Mouse (Mus musculus): ENCODE measurements around the gene Car7. TPM values are rescaled to one million over a fixed set of nuclear protein-coding genes. Genes with fewer than 3 reads are reported as not detected.
"Not testable (repeated sequence)": the region's sequence is repeated elsewhere in the genome, so short reads cannot be mapped to it uniquely, and the experiment has no call there.

Gene Car7
- polyA plus RNA-seq, 1 experiment from 2014 or later = 1.2 TPM

DNA sequence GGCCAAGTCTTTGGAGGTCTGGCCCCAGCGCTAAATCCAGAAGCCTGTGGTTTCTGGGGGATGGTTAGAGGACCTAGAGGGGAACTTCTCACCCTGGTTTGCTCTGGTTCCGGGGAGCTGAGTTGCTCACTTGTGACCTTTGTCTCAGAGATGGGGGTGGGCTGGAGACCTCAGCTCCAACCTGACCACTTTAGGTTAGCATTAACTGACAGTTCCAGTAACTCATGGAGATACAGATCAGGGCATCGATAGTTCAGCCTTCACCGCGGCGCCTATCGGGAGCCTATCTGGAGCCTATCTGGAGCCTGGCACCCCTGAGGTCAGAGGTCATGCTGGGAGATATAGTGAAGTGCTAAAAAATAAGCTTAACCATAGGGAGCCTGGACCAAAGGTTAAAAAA lies 22.7 kb downstream of the Car7 start:
- no peaks in the 10 kb centered on the region for H3K4me1 ChIP-seq (ENCODE audit: control insufficient read depth, insufficient read depth, low read length)
- H3K9ac ChIP-seq (ENCODE audit: low read depth, low read length) = no peak overlapping the region
- H3K27me3 ChIP-seq (replicated peaks; ENCODE audit: control insufficient read depth, insufficient read depth, low read length) = no peaks in the 10 kb centered on the region
- WGBS = 51% methylated on average over 7 of the region's 7 CpGs
- H3K4me2 ChIP-seq (ENCODE audit: low read depth, low read length) = no peak overlapping the region
- H3K9me3 ChIP-seq (ENCODE audit: control insufficient read depth, low read length) = no peaks in the 10 kb centered on the region
- no peak for ATAC-seq
- no peak overlapping the region for H3K4me3 ChIP-seq (ENCODE audit: low read length)
- no peaks in the 10 kb centered on the region for H3K36me3 ChIP-seq (ENCODE audit: control insufficient read depth, insufficient read depth, low read length)
- no peak overlapping the region for H3K27ac ChIP-seq (ENCODE audit: low read length)

DNA sequence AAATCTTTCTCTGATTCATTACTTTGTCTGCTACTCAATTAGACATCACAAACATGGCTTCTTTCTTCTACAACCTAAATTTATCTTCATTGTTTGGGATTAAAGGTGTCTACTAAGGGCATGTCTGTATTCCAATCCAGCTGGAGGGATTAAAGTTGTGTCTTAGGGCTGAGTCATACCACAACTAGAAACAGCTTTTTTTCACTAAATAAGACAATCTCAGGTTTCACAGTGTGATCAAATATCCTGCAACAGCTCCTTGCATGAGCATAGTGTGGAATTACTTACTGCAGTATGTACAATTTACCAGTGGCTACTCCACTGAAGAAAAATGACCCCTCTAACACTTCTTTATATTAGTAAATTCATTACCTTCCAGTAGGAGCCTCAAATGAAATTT lies 26.2 kb downstream of the Car7 start:
- Histone ChIP-seq H3K4me1 (ENCODE audit: control insufficient read depth, insufficient read depth, low read length) (no peaks in the 10 kb centered on the region), H3K4me2 (ENCODE audit: low read depth, low read length) (no peak overlapping the region), H3K27ac (ENCODE audit: low read length) (no peak overlapping the region), H3K9ac (ENCODE audit: low read depth, low read length) (no peak overlapping the region), H3K4me3 (ENCODE audit: low read length) (no peak overlapping the region), H3K36me3 (ENCODE audit: control insufficient read depth, insufficient read depth, low read length) (no peaks in the 10 kb centered on the region), H3K27me3 (replicated peaks; ENCODE audit: control insufficient read depth, insufficient read depth, low read length) (no peaks in the 10 kb centered on the region), H3K9me3 (ENCODE audit: control insufficient read depth, low read length) (no peaks in the 10 kb centered on the region)
- ATAC-seq = no peak

DNA sequence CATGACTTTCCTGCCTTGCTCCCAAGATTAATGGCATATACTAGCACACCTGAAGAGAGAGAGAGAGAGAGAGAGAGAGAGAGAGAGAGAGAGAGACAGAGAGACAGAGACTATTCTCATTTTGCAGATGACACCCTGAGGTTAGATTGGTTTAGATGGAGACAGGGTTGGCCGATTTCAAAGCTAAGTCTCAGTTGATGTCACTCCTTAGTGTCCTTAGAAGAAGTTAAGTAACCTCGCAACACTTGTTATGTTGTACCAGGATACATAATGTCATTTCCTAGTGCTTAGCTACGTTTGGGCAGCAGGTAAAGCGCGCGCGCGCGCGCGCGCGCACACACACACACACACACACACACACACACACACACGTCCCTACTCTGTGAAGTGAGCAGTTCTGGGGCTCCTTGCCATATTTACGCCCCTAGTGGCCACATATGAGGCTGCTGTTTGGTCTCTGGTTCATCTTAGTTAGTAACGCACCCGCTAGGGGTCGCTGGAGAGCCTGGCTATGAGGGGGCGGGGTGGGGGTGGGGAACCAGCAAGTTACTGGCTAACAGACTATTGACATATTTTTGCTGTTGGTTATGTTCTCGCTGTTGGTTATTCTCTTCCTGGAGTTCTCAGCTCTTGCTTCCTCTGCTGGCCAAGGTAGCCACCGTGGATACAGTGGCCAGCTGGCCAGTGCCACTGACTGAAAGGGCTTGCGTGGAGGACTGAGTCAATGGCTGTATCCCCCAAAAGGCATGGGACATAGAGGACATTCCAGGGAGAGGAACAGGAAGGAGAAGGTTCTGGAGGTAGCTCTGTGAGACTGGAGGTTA lies 30.4 kb downstream of the Car7 start:
- Histone ChIP-seq H3K27ac (ENCODE audit: low read length) (no peak overlapping the region), H3K4me2 (ENCODE audit: low read depth, low read length) (no peak overlapping the region), H3K9me3 (ENCODE audit: control insufficient read depth, low read length) (no peaks in the 10 kb centered on the region), H3K4me1 (ENCODE audit: control insufficient read depth, insufficient read depth, low read length) (no peaks in the 10 kb centered on the region), H3K27me3 (replicated peaks; ENCODE audit: control insufficient read depth, insufficient read depth, low read length) (no peaks in the 10 kb centered on the region), H3K4me3 (ENCODE audit: low read length) (no peak overlapping the region), H3K9ac (ENCODE audit: low read depth, low read length) (no peak overlapping the region; the same call in 1 of the 2 replicates), H3K36me3 (ENCODE audit: control insufficient read depth, insufficient read depth, low read length) (no peaks in the 10 kb centered on the region)
- WGBS = 16% methylated on average over 22 of the region's 22 CpGs
- peak; percentile 93 for ATAC-seq

DNA sequence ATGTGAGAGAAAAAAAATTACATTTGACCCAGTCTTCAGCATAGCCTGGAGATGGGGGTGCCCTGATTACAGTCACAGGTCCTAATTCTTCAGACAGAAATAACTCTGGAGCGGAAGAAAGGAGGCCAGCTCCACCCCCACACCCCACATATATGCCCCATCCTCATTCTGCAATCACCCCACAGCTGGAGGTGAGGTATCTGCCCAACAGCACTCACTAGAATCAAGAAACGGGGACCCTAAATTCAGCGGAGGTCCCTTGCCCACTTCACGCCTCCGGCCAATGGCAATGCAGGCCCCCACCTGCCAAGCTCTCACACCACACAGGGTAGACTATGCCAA lies 30.9 kb downstream of the Car7 start:
- Histone ChIP-seq H3K36me3 (ENCODE audit: control insufficient read depth, insufficient read depth, low read length) (no peaks in the 10 kb centered on the region), H3K27ac (ENCODE audit: low read length) (no peak overlapping the region), H3K4me3 (ENCODE audit: low read length) (no peak overlapping the region), H3K9me3 (ENCODE audit: control insufficient read depth, low read length) (no peaks in the 10 kb centered on the region), H3K9ac (ENCODE audit: low read depth, low read length) (no peak overlapping the region), H3K4me2 (ENCODE audit: low read depth, low read length) (no peak overlapping the region), H3K27me3 (replicated peaks; ENCODE audit: control insufficient read depth, insufficient read depth, low read length) (no peaks in the 10 kb centered on the region), H3K4me1 (ENCODE audit: control insufficient read depth, insufficient read depth, low read length) (no peaks in the 10 kb centered on the region)
- ATAC-seq = peak; percentile 13
- WGBS = 96% methylated on average over 5 of the region's 5 CpGs

DNA sequence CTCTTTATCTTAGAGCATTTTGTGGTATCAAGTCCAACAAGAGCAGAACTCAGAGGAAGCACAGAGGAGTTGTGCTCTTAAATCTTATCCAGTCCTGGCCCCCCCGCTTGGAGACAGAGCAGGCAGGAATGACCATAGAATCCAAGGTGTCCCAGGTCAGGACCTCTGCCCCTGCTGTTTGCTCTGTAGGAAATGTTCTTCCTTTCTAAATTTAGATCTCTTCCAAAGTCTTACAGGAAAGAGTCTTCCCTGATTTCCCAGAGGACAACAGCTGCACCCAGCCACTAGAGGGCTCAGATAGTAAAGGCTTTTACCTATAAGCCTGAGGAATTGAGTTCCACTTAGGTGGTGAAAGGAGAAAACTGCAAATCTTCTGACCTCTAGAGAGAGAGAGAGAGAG lies 35.1 kb downstream of the Car7 start:
- WGBS = 56% methylated on average over 1 of the region's 1 CpGs
- H3K4me1 ChIP-seq (ENCODE audit: control insufficient read depth, insufficient read depth, low read length) = no peaks in the 10 kb centered on the region
- no peaks in the 10 kb centered on the region for H3K36me3 ChIP-seq (ENCODE audit: control insufficient read depth, insufficient read depth, low read length)
- no peak overlapping the region for H3K4me2 ChIP-seq (ENCODE audit: low read depth, low read length)
- H3K27ac ChIP-seq (ENCODE audit: low read length) = no peak overlapping the region
- 0 out of 2 replicates have a peak, but pooled peaks cover 2% of the 10 kb centered on the region for H3K27me3 ChIP-seq (replicated peaks; ENCODE audit: control insufficient read depth, insufficient read depth, low read length)
- ATAC-seq = no peak
- H3K4me3 ChIP-seq (ENCODE audit: low read length) = no peak overlapping the region
- H3K9ac ChIP-seq (ENCODE audit: low read depth, low read length) = no peak overlapping the region
- no peaks in the 10 kb centered on the region for H3K9me3 ChIP-seq (ENCODE audit: control insufficient read depth, low read length)

DNA sequence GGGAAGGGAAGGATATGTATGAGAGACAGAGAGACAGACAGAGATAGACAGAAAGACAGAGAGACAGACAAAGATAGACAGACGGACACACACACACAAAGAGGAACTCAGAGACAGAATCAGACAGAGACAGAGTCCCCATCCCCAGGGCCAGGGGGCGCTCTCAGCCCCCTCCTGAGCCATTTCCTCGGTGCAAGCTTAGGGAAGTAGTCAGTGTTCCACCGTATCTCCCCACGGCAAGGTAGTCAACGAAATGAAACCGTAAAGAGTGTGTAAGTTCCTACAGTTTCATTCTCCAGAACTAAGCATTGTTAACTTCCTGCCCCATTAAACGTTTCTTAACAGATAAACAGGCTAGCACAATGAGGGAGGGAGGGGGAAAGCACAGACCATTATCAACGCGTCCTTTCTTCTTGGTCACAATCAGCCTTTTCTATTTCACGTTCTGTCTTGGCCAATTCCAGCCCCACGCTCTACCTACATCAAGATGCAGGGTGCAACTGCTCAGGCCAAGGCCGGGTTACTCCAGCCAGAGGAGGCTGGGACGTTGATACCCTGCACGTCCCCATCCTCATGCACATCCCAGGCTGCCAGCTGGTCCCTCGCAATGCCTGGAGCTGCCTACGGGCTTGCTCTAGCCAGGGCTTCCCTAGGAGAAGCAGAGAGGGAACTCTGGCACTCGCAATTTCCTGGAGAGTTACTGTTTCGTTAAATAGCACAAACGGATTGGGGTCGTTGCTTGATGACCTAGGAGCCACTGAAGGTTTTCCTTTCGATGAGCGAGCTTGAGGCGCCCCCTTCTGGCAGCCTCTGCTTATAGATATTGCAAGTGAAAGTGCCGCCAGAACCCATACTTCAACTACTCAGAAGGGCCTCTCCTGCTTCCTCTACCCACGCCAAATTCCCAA lies 36.2 kb downstream of the Car7 start:
- Histone ChIP-seq H3K36me3 (ENCODE audit: control insufficient read depth, insufficient read depth, low read length) (no peaks in the 10 kb centered on the region), H3K9me3 (ENCODE audit: control insufficient read depth, low read length) (no peaks in the 10 kb centered on the region), H3K27ac (ENCODE audit: low read length) (no peak overlapping the region), H3K4me2 (ENCODE audit: low read depth, low read length) (peak overlapping the region; percentile 82), H3K9ac (ENCODE audit: low read depth, low read length) (peak overlapping the region; percentile 42), H3K4me3 (ENCODE audit: low read length) (peak overlapping the region; percentile 49), H3K4me1 (ENCODE audit: control insufficient read depth, insufficient read depth, low read length) (no peaks in the 10 kb centered on the region), H3K27me3 (replicated peaks; ENCODE audit: control insufficient read depth, insufficient read depth, low read length) (0 out of 2 replicates have a peak, but pooled peaks cover 2% of the 10 kb centered on the region)
- 7% methylated on average over 26 of the region's 26 CpGs for WGBS
- peak; percentile 84 for ATAC-seq

DNA sequence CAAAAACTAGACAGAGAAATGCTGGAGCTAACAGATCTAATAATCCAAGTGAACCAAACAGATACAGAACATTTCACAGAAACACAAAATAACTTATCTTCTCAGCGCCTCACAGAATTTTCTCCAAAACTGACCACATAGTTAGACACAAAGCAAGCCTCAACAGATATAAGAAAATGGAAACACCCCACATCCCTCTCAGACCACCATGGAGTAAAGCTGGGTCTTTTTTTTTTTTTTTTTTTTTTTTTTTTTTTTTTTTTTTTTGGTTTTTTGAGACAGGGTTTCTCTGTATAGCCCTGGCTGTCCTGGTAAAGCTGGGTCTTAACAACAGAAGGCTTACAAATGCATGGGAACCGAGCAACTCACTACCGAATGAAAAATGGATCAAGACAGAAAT lies 42.3 kb downstream of the Car7 start:
- Histone ChIP-seq H3K9ac (ENCODE audit: low read depth, low read length) (no peak overlapping the region), H3K27me3 (replicated peaks; ENCODE audit: control insufficient read depth, insufficient read depth, low read length) (0 out of 2 replicates have a peak, but pooled peaks cover 2% of the 10 kb centered on the region), H3K4me1 (ENCODE audit: control insufficient read depth, insufficient read depth, low read length) (no peaks in the 10 kb centered on the region), H3K4me2 (ENCODE audit: low read depth, low read length) (no peak overlapping the region), H3K9me3 (ENCODE audit: control insufficient read depth, low read length) (no peaks in the 10 kb centered on the region), H3K27ac (ENCODE audit: low read length) (no peak overlapping the region), H3K36me3 (ENCODE audit: control insufficient read depth, insufficient read depth, low read length) (no peaks in the 10 kb centered on the region), H3K4me3 (ENCODE audit: low read length) (no peak overlapping the region)
- no peak for ATAC-seq
- 90% methylated on average over 3 of the region's 3 CpGs for WGBS

DNA sequence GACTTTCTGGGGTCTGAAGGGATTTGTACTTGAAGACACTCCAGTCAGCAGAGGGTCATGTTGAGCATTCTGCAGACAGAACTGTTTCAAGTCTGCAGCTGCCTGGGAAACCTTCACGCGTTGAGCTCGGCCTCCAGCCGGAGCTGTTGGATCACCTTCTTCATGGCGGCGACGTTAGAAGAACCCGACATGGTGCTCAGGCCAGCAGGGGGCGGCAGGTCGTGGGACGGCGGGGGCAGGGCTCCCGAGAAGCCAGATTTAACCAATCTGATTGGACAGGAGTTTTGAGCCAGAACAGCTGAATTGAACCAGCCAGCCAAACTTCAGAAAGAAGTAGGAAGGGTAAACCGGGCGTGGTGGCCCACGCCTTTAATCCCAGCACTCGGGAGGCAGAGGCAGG lies 43.1 kb downstream of the Car7 start:
- H3K4me3 ChIP-seq (ENCODE audit: low read length); H3K36me3 ChIP-seq (ENCODE audit: control insufficient read depth, insufficient read depth, low read length); H3K4me1 ChIP-seq (ENCODE audit: control insufficient read depth, insufficient read depth, low read length); H3K9ac ChIP-seq (ENCODE audit: low read depth, low read length); H3K27me3 ChIP-seq (replicated peaks; ENCODE audit: control insufficient read depth, insufficient read depth, low read length); ATAC-seq; H3K27ac ChIP-seq (ENCODE audit: low read length); H3K4me2 ChIP-seq (ENCODE audit: low read depth, low read length); H3K9me3 ChIP-seq (ENCODE audit: control insufficient read depth, low read length): not testable (repeated sequence)
- WGBS = 75% methylated on average over 17 of the region's 17 CpGs

DNA sequence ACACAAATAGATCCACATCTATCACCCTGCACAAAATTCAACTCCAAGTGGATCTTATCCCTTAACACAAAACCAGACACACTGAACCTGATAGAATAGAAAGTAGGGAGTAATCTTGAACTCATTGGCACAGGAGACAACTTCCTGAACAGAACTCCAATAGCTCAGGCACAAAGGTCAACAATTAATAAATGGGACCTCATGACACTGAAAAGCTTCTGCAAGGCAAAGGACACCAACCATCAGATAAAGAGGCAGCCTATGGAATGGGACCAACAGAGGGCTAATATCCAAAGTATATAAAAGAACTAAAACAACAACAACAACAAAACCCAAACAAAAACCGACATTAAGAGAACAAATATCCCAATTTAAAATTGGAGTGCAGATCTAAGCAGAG lies 50.0 kb downstream of the Car7 start:
- no peaks in the 10 kb centered on the region for H3K27me3 ChIP-seq (replicated peaks; ENCODE audit: control insufficient read depth, insufficient read depth, low read length)
- no peak for ATAC-seq
- H3K9ac ChIP-seq (ENCODE audit: low read depth, low read length) = no peak overlapping the region
- H3K36me3 ChIP-seq (ENCODE audit: control insufficient read depth, insufficient read depth, low read length) = no peaks in the 10 kb centered on the region
- WGBS = 60% methylated on average over 1 of the region's 1 CpGs
- H3K27ac ChIP-seq (ENCODE audit: low read length) = no peak overlapping the region
- no peak overlapping the region for H3K4me2 ChIP-seq (ENCODE audit: low read depth, low read length)
- H3K4me1 ChIP-seq (ENCODE audit: control insufficient read depth, insufficient read depth, low read length) = no peaks in the 10 kb centered on the region
- H3K4me3 ChIP-seq (ENCODE audit: low read length) = no peak overlapping the region
- no peaks in the 10 kb centered on the region for H3K9me3 ChIP-seq (ENCODE audit: control insufficient read depth, low read length)

All from intestine, embryonic 16.5 days (tissue).